Mouse (Mus musculus) stomach, embryonic 15.5 days (tissue): ENCODE results near the gene Slc29a2. TPM values are rescaled to one million over a fixed set of nuclear protein-coding genes. Genes with fewer than 3 reads are reported as not detected.
"Not testable (repeated sequence)": the region's sequence is repeated elsewhere in the genome, so short reads cannot be mapped to it uniquely, and the experiment has no call there.

Experiments used
- ATAC-seq: fragments of 200-750 bp; cut with Nextera tagmentation; 2 replicates; pipeline ENCODE4 v1.8.0; 2017; ENCODE audit warnings: low read depth, moderate number of reproducible peaks, moderate TSS enrichment; ENCODE audit not compliant: insufficient read depth, low FRiP score
- H3K27ac ChIP-seq: fragments of 300-500 bp; sonication (generic); 2 replicates; pipeline ENCODE4 v1.5.1; 2015; ENCODE audit warnings: mild to moderate bottlenecking, inconsistent platforms
- H3K27me3 ChIP-seq: fragments of 300-500 bp; sonication (generic); replicated peaks from 2 replicates; pipeline ENCODE4 v1.6.1; 2015; ENCODE audit warnings: inconsistent platforms
- H3K36me3 ChIP-seq: fragments of 300-500 bp; sonication (generic); 2 replicates; pipeline ENCODE4 v1.6.1; 2015; ENCODE audit warnings: inconsistent platforms
- H3K4me1 ChIP-seq: fragments of 300-500 bp; sonication (generic); 2 replicates; pipeline ENCODE4 v1.6.1; 2015; ENCODE audit warnings: inconsistent platforms
- H3K4me2 ChIP-seq: fragments of 300-500 bp; sonication (generic); 2 replicates; pipeline ENCODE4 v1.6.1; 2015; ENCODE audit warnings: mild to moderate bottlenecking, inconsistent platforms
- H3K4me3 ChIP-seq: fragments of 300-500 bp; sonication (generic); replicated peaks from 2 replicates; pipeline ENCODE4 v1.5.1; 2015; ENCODE audit warnings: inconsistent platforms
- H3K9ac ChIP-seq: fragments of 300-500 bp; sonication (generic); 2 replicates; pipeline ENCODE4 v1.6.1; 2015; ENCODE audit warnings: inconsistent platforms
- H3K9me3 ChIP-seq: fragments of 300-500 bp; sonication (generic); 2 replicates; pipeline ENCODE4 v1.6.1; 2016; ENCODE audit warnings: inconsistent platforms
- WGBS: fragments of 180-500 bp; shearing (Covaris S2); methylation state at CpG from one replicate; pipeline ENCODE4 v1.1.7; 2015; 5-methylcytosine and 5-hydroxymethylcytosine counted together
- polyA plus RNA-seq: library from polyadenylated mRNA; unstranded; fragments of >200 nt; fragmentation: Nextera tagmentation; extraction: Ambion mirVana; gene quantifications from 2 replicates; pipeline ENCODE4 v1.2.1, GENCODE M21; 2015

Slc29a2 gene
- polyA plus RNA-seq, 1 experiment from 2014 or later: 3.7 TPM

DNA sequence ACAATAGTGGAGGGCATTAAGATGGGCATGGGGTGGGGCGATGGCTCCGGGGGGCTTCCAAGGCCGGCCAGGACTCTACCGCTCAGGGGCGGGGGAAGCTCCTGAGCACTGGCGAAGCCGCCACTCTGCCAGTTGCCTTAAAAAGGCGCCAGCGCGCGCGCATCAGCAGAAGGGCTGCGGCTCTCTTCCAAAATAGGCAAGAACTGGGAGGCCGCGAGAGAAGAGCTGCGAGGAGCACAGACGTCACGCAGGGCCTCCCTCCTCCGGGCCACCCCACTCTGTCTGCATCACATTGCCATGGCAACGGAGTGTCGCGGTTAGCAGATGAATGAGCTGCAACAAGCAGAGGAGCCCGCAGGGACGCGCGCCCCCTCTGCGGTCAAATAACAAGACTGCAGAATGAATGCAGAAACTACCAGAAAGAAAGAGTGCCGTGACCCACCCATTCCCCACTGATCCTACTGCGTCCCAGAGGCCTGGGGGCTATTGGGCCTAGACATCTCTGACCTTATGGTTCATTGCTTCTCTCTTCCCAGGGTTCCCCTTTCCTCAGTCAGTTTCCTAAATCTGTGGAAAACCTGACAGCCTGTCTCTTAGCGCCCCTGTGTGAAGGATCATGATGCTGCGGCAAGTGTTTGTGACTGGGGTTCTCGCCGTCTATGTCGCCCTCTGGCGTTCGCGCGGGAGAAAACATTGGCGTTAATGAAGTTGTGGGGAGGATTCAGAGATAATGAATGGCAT is 21.8 kb upstream of the Slc29a2 start:
- peaks cover 6% of the 10 kb centered on the region; the same call in 1 of the 2 replicates for H3K27me3 ChIP-seq
- H3K4me1 ChIP-seq: peaks cover 6% of the 10 kb centered on the region
- no peaks in the 10 kb centered on the region for H3K36me3 ChIP-seq
- H3K4me2 ChIP-seq: peak overlapping the region; percentile 50
- peak; percentile 73 for ATAC-seq
- H3K4me3 ChIP-seq: peak overlapping the region; percentile 23
- no peaks in the 10 kb centered on the region for H3K9me3 ChIP-seq
- under 1% methylated on average over 39 of the region's 39 CpGs for whole genome bisulfite sequencing
- H3K27ac ChIP-seq: peak overlapping the region; percentile 54
- no peak overlapping the region for H3K9ac ChIP-seq

DNA sequence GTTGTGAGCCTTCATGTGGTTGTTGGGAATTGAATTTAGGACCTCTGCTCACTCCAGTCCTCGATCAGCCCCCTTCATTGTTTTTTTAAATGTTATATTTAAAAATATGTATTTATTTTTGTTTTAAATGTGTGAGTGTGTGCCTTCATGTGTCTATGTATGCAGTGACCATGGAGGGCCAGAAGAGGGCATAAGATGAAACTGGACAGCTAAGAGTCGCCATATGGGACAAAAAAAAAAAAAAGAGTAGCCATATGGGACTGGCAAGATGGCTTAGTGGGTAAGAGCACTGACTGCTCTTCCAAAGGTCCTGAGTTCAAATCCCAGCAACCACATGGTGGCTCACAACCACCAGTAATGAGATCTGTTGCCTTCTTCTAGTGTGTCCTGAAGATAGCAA is 20.0 kb upstream of the Slc29a2 start:
- not testable (repeated sequence) for H3K4me2 ChIP-seq, H3K4me1 ChIP-seq, ATAC-seq, H3K4me3 ChIP-seq, H3K27ac ChIP-seq, H3K9ac ChIP-seq, H3K36me3 ChIP-seq, H3K27me3 ChIP-seq, H3K9me3 ChIP-seq
- 57% methylated on average over 2 of the region's 2 CpGs for WGBS

DNA sequence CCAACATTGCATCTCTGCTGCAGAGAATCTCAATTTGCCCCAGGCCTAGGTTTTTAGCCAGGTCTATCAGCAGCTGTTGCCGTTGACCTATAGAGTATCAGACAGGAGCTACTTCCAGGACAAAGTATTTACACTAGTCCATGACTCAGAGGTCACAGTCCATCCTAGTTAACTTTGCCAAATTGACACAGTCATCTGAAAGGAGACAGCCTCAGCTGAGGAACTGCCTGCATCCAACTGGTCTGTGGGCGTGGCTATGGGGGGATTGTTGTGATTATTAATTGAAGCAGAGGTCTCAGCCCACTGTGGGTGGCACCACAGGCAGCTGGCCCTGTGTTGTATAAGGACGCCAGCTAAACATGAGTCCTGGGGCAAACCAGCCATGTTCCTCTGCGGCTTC is 18.7 kb upstream of the Slc29a2 start:
- Histone ChIP-seq H3K9ac (no peak overlapping the region), H3K9me3 (no peaks in the 10 kb centered on the region), H3K27me3 (0 out of 2 replicates have a peak, but pooled peaks cover 6% of the 10 kb centered on the region), H3K36me3 (no peaks in the 10 kb centered on the region), H3K4me1 (peaks cover 6% of the 10 kb centered on the region), H3K4me2 (no peak overlapping the region), H3K27ac (no peak overlapping the region), H3K4me3 (no peak overlapping the region)
- WGBS: 56% methylated on average over 4 of the region's 4 CpGs
- no peak for ATAC-seq

DNA sequence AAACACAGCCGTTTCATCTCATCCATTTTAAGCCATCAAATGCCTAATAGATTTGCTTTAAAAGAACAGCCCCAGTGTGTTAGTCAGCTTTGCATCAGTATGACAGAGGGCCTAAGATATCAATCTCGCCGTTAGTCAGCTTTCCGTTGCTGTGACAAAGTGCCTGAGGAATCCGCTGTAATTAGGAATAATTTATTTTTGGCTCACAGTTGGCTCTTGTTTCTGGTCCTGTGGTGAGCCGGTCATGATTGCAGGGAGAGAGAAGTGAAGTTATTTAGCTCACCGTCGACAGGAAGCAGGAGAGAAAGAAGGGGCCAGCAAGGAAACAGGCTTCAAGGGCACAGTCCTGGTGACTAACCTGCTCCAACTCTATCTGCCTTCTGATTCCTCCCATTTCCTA is 10.5 kb upstream of the Slc29a2 start:
- H3K4me3 ChIP-seq: no peak overlapping the region
- no peak for ATAC-seq
- H3K4me2 ChIP-seq: no peak overlapping the region
- 54% methylated on average over 8 of the region's 8 CpGs for WGBS
- H3K27me3 ChIP-seq: no peaks in the 10 kb centered on the region
- no peak overlapping the region for H3K9ac ChIP-seq
- H3K36me3 ChIP-seq: no peaks in the 10 kb centered on the region
- no peak overlapping the region for H3K27ac ChIP-seq
- no peaks in the 10 kb centered on the region for H3K9me3 ChIP-seq
- H3K4me1 ChIP-seq: no peaks in the 10 kb centered on the region

DNA sequence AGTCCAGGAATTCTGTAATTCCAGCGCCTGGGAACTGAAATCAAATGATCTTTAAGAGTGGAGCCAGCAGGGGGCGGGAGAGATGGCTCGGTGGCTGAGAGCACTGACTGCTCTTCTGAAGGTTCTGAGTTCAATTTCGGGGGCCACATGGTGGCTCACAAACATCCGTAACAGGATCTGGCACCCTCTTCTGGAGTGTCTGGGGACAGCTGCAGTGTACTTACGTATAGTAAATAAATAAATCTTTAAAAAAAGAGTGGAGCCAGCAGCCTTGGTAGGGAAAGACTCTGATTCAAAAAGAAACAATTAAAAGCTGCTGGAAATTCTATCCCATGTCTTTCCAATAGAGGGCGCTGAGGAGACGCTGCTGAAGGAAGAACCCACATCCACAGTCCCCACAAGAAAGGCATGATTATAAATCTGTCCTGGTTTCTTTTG is 8.7 kb upstream of the Slc29a2 start:
- 18% methylated on average over 8 of the region's 8 CpGs for WGBS
- ATAC-seq: no peak
- H3K27ac ChIP-seq: no peak overlapping the region
- H3K27me3 ChIP-seq: no peaks in the 10 kb centered on the region
- no peak overlapping the region for H3K4me2 ChIP-seq
- H3K9ac ChIP-seq: no peak overlapping the region
- no peaks in the 10 kb centered on the region for H3K9me3 ChIP-seq
- no peaks in the 10 kb centered on the region for H3K4me1 ChIP-seq
- no peaks in the 10 kb centered on the region for H3K36me3 ChIP-seq
- no peak overlapping the region for H3K4me3 ChIP-seq

DNA sequence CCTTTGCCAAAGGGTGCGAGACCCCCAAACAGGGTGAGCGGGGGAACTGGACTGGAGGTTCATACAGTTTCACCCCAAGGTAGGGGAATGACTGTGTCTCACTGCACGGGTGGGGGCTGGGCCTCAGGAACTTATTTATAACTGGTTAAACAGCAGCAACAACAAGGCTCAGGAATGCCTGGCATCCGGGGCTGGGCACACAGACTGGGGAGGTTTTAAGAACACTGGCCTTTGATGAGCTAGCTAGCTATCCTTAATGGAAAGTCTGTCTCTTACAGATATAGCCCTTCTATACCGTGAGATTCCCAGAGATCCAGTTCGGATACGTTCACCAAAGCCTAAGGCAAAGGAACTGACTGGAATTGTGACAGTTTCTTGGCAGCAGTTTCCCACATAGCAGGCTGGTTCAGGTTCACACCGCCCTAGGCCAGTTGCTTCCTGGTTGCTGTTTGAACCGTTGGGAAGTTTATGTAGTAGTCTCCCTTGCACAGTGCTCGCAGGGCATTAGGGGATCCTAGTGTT is 7.4 kb upstream of the Slc29a2 start:
- Histone ChIP-seq H3K4me2 (peak overlapping the region; percentile 14; the same call in 1 of the 2 replicates), H3K9me3 (no peaks in the 10 kb centered on the region), H3K27ac (no peak overlapping the region), H3K36me3 (no peaks in the 10 kb centered on the region), H3K9ac (no peak overlapping the region), H3K4me3 (no peak overlapping the region), H3K4me1 (no peaks in the 10 kb centered on the region), H3K27me3 (no peaks in the 10 kb centered on the region)
- no peak; the same call in 1 of the 2 replicates for ATAC-seq
- WGBS: 31% methylated on average over 10 of the region's 10 CpGs

DNA sequence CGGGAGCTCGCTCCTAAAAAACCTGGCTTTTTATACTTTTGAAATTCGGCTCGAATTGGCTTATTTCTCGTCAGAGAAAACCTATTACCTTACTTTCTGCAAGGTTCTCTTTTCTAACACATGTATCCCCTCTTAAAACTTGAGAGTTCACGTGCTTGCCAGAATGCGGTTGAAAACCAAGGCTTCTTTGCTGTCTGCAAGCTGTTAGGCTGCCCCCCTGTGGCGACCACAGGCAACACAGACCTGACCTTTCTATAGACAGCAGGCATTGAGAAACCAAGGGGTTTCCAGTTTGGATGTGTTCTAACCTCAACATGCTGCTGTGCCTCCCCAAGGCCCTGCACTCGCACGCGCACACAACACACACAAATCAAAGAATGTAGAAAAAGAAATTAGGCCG is 6.9 kb upstream of the Slc29a2 start:
- Histone ChIP-seq H3K36me3 (no peaks in the 10 kb centered on the region), H3K9me3 (no peaks in the 10 kb centered on the region), H3K4me1 (no peaks in the 10 kb centered on the region), H3K27me3 (no peaks in the 10 kb centered on the region), H3K27ac (no peak overlapping the region), H3K9ac (no peak overlapping the region), H3K4me2 (peak overlapping the region; percentile 14; the same call in 1 of the 2 replicates), H3K4me3 (no peak overlapping the region)
- ATAC-seq: 0 out of 2 replicates have a peak, but pooled peaks have one; percentile 35
- 24% methylated on average over 12 of the region's 12 CpGs for WGBS

DNA sequence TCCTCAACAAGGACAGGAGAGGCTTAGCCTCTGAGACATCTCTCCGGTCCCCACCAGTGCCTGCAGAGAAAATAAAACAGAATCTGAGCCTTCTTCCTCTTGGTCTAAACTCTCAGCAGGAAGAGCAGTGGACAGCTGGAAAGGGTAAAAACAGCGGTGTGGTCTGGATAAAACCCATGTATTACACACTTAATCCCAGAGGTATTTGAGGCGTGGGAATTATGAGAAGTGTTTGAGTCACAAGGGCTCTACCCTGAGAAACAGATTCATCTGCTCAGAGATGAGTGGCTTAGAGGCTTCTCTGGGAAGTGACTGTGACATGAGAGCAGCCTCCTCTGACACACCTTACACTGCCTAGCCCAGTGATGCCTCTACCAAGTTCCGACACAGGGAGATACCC is 6.0 kb upstream of the Slc29a2 start:
- Histone ChIP-seq H3K4me2 (no peak overlapping the region), H3K9ac (no peak overlapping the region), H3K36me3 (no peaks in the 10 kb centered on the region), H3K4me1 (no peaks in the 10 kb centered on the region), H3K27ac (no peak overlapping the region), H3K4me3 (no peak overlapping the region), H3K27me3 (no peaks in the 10 kb centered on the region), H3K9me3 (no peaks in the 10 kb centered on the region)
- 69% methylated on average over 4 of the region's 4 CpGs for WGBS
- ATAC-seq: no peak

DNA sequence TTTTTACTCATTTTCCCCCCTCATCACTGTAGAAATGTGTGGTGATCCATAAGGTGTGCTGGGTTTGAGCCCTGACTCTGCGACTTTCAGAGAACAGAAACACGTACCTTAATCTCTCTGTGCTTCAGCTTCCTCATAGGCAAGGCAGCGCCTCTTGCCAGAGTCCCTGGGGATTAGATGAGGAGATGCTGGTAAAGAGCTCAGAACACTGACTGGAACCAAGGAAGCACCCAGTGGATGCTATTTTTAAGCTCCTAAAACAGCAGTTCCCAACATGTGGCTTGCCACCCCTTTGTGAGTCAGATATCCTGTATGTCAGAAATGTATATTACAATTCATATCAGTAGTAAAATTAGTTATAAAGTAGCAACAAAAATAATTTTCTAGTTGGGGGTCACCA is 5.5 kb upstream of the Slc29a2 start:
- Histone ChIP-seq H3K4me2 (no peak overlapping the region), H3K27ac (no peak overlapping the region), H3K9ac (no peak overlapping the region), H3K36me3 (no peaks in the 10 kb centered on the region), H3K4me1 (no peaks in the 10 kb centered on the region), H3K27me3 (no peaks in the 10 kb centered on the region), H3K4me3 (no peak overlapping the region), H3K9me3 (no peaks in the 10 kb centered on the region)
- WGBS: 75% methylated on average over 3 of the region's 3 CpGs
- no peak for ATAC-seq

DNA sequence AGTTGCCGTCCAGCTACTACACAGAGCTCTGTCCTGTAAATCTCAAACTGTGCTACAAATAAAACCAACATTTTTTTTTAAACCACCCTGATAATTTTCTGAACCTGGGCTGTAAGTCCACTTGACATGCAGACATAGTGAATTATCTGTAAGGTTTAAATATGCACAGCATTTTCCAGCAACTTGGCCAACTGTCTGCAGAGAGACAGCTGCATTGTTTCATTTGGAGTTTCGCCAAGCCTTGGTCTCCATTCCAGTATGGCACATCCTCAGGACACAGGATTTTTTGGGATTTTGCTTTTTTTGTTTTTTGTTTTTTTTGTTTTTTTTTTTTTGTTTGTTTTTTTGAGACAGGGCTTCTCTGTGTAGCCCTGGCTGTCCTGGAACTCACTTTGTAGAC is 2.2 kb upstream of the Slc29a2 start:
- no peak overlapping the region for H3K9ac ChIP-seq
- H3K4me3 ChIP-seq: no peak overlapping the region
- ATAC-seq: no peak
- H3K4me2 ChIP-seq: no peak overlapping the region
- H3K9me3 ChIP-seq: no peaks in the 10 kb centered on the region
- 78% methylated on average over 2 of the region's 2 CpGs for WGBS
- no peaks in the 10 kb centered on the region for H3K27me3 ChIP-seq
- H3K4me1 ChIP-seq: peaks cover 8% of the 10 kb centered on the region; the same call in 1 of the 2 replicates
- H3K36me3 ChIP-seq: no peaks in the 10 kb centered on the region
- no peak overlapping the region for H3K27ac ChIP-seq

DNA sequence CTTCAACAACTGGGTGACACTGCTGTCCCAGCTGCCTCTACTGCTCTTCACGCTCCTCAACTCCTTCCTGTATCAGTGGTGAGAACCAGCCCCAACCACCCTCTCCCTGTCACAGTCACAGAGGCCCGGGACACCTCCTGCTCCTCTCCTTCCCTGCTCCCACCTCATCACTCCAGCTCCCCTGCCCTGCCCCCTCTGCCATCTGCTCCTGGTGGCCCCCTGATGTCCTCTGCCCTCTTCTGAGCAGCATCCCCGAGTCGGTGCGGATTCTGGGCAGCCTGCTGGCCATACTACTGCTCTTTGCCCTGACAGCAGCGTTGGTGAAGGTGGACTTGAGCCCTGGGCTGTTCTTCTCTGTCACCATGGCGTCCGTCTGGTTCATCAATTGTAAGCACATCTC is 2.5 kb downstream of the Slc29a2 start:
- Histone ChIP-seq H3K4me1 (peaks cover 8% of the 10 kb centered on the region; the same call in 1 of the 2 replicates), H3K27me3 (no peaks in the 10 kb centered on the region), H3K9ac (no peak overlapping the region), H3K4me3 (no peak overlapping the region), H3K27ac (no peak overlapping the region), H3K4me2 (no peak overlapping the region), H3K9me3 (no peaks in the 10 kb centered on the region), H3K36me3 (no peaks in the 10 kb centered on the region; the same call in 1 of the 2 replicates)
- no peak for ATAC-seq
- WGBS: 89% methylated on average over 8 of the region's 8 CpGs

DNA sequence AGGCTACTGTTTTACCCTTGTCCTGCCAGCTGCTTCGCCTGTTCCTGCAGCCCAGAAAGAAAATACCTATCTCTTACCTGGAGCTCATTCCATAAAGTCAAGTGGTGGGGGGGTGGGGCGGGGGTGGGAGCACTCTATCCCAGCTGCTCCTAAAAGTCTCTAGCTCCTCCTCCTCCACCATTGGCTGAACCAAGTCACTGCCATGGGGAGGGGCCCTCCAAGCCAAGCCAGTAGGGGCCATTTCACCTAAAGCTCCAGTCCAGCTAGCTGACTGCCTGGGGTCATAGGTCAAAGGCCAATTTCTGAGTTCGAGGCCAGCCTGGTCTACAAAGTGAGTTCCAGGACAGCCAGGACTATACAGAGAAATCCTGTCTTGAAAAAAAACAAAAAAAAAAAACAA is 9.0 kb downstream of the Slc29a2 start:
- no peak overlapping the region for H3K4me2 ChIP-seq
- no peaks in the 10 kb centered on the region for H3K9me3 ChIP-seq
- ATAC-seq: no peak
- no peaks in the 10 kb centered on the region; the same call in 1 of the 2 replicates for H3K36me3 ChIP-seq
- no peak overlapping the region for H3K9ac ChIP-seq
- H3K27me3 ChIP-seq: no peaks in the 10 kb centered on the region
- 75% methylated on average over 3 of the region's 3 CpGs for WGBS
- H3K4me3 ChIP-seq: no peak overlapping the region
- no peak overlapping the region for H3K27ac ChIP-seq
- H3K4me1 ChIP-seq: 0 out of 2 replicates have a peak, but pooled peaks cover 2% of the 10 kb centered on the region
